Mouse (Mus musculus): ENCODE results near the gene Prnp. TPM values are rescaled to one million over a fixed set of nuclear protein-coding genes. Genes with fewer than 3 reads are reported as not detected.

The Prnp gene
- polyA plus RNA-seq, 1 experiment, result 140 TPM

GRCm38 (mm10) chr2:131940506-131940905, 30.8 kb downstream of the Prnp start:
- TF ChIP-seq CTCF (IDR thresholded peaks at IDR 0.05; ENCODE audit: insufficient read depth, low read depth, low read length), result no peak
- no peak for TF ChIP-seq POLR2A (IDR thresholded peaks at IDR 0.05; ENCODE audit: insufficient read depth, low read depth, low read length)
- WGBS, result 90% methylated on average over 3 of the region's 3 CpGs
- H3K4me3 ChIP-seq (ENCODE audit: insufficient read depth, low read depth, low read length), result no peak overlapping the region
- H3K4me1 ChIP-seq (ENCODE audit: control insufficient read depth, insufficient read depth, low read length), result no peaks in the 10 kb centered on the region
- no peak overlapping the region for H3K27ac ChIP-seq (ENCODE audit: insufficient read depth, low read depth, low read length)

- TF ChIP-seq CTCF (IDR thresholded peaks at IDR 0.05; ENCODE audit: insufficient read depth, low read depth, low read length) (no peak), POLR2A (IDR thresholded peaks at IDR 0.05; ENCODE audit: insufficient read depth, low read depth, low read length) (no peak)
- Histone ChIP-seq H3K27ac (ENCODE audit: insufficient read depth, low read depth, low read length) (no peak overlapping the region), H3K4me3 (ENCODE audit: insufficient read depth, low read depth, low read length) (no peak overlapping the region), H3K4me1 (ENCODE audit: control insufficient read depth, insufficient read depth, low read length) (no peaks in the 10 kb centered on the region)
- WGBS, result 83% methylated on average over 6 of the region's 6 CpGs
Observed at GRCm38 (mm10) chr2:131941501-131941900, 31.8 kb downstream of the Prnp start.

GRCm38 (mm10) chr2:131944370-131944769, 34.6 kb downstream of the Prnp start:
- no peak overlapping the region for H3K27ac ChIP-seq (ENCODE audit: insufficient read depth, low read depth, low read length)
- no peaks in the 10 kb centered on the region for H3K4me1 ChIP-seq (ENCODE audit: control insufficient read depth, insufficient read depth, low read length)
- no peak for TF ChIP-seq CTCF (IDR thresholded peaks at IDR 0.05; ENCODE audit: insufficient read depth, low read depth, low read length)
- no peak for TF ChIP-seq POLR2A (IDR thresholded peaks at IDR 0.05; ENCODE audit: insufficient read depth, low read depth, low read length)
- H3K4me3 ChIP-seq (ENCODE audit: insufficient read depth, low read depth, low read length), result no peak overlapping the region
- WGBS, result 64% methylated on average over 1 of the region's 1 CpGs

GRCm38 (mm10) chr2:131945225-131945624, 35.5 kb downstream of the Prnp start:
- WGBS, result 85% methylated on average over 8 of the region's 8 CpGs
- no peak for TF ChIP-seq POLR2A (IDR thresholded peaks at IDR 0.05; ENCODE audit: insufficient read depth, low read depth, low read length)
- no peak for TF ChIP-seq CTCF (IDR thresholded peaks at IDR 0.05; ENCODE audit: insufficient read depth, low read depth, low read length)
- no peaks in the 10 kb centered on the region for H3K4me1 ChIP-seq (ENCODE audit: control insufficient read depth, insufficient read depth, low read length)

GRCm38 (mm10) chr2:131945765-131946164, 36.0 kb downstream of the Prnp start:
- H3K27ac ChIP-seq (ENCODE audit: insufficient read depth, low read depth, low read length), result no peak overlapping the region
- H3K4me1 ChIP-seq (ENCODE audit: control insufficient read depth, insufficient read depth, low read length), result no peaks in the 10 kb centered on the region
- WGBS, result 67% methylated on average over 6 of the region's 6 CpGs
- H3K4me3 ChIP-seq (ENCODE audit: insufficient read depth, low read depth, low read length), result no peak overlapping the region
- TF ChIP-seq POLR2A (IDR thresholded peaks at IDR 0.05; ENCODE audit: insufficient read depth, low read depth, low read length) (no peak), CTCF (IDR thresholded peaks at IDR 0.05; ENCODE audit: insufficient read depth, low read depth, low read length) (no peak)

More at GRCm38 (mm10) chr2:131945225-131945624, 35.5 kb downstream of the Prnp start:
- Histone ChIP-seq H3K4me3 (ENCODE audit: insufficient read depth, low read depth, low read length) (no peak overlapping the region), H3K27ac (ENCODE audit: insufficient read depth, low read depth, low read length) (no peak overlapping the region)

- TF ChIP-seq POLR2A (IDR thresholded peaks at IDR 0.05; ENCODE audit: insufficient read depth, low read depth, low read length), result no peak
- TF ChIP-seq CTCF (IDR thresholded peaks at IDR 0.05; ENCODE audit: insufficient read depth, low read depth, low read length), result no peak
- WGBS, result 94% methylated on average over 16 of the region's 16 CpGs
Observed at GRCm38 (mm10) chr2:131946351-131946750, 36.6 kb downstream of the Prnp start.

GRCm38 (mm10) chr2:131948156-131948555, 38.4 kb downstream of the Prnp start:
- 90% methylated on average over 3 of the region's 3 CpGs for whole genome bisulfite sequencing

More at GRCm38 (mm10) chr2:131946351-131946750, 36.6 kb downstream of the Prnp start:
- no peaks in the 10 kb centered on the region for H3K4me1 ChIP-seq (ENCODE audit: control insufficient read depth, insufficient read depth, low read length)
- H3K4me3 ChIP-seq (ENCODE audit: insufficient read depth, low read depth, low read length), result no peak overlapping the region
- no peak overlapping the region for H3K27ac ChIP-seq (ENCODE audit: insufficient read depth, low read depth, low read length)

GRCm38 (mm10) chr2:131948916-131949639, 39.4 kb downstream of the Prnp start:
- H3K4me3 ChIP-seq (ENCODE audit: insufficient read depth, low read depth, low read length), result no peak overlapping the region
- TF ChIP-seq POLR2A (IDR thresholded peaks at IDR 0.05; ENCODE audit: insufficient read depth, low read depth, low read length) (no peak), CTCF (IDR thresholded peaks at IDR 0.05; ENCODE audit: insufficient read depth, low read depth, low read length) (no peak)
- peaks cover 7% of the 10 kb centered on the region; the same call in 1 of the 2 replicates for H3K4me1 ChIP-seq (ENCODE audit: control insufficient read depth, insufficient read depth, low read length)
- WGBS, result 79% methylated on average over 11 of the region's 11 CpGs
- no peak overlapping the region for H3K27ac ChIP-seq (ENCODE audit: insufficient read depth, low read depth, low read length)

More at GRCm38 (mm10) chr2:131948156-131948555, 38.4 kb downstream of the Prnp start:
- no peak for TF ChIP-seq POLR2A (IDR thresholded peaks at IDR 0.05; ENCODE audit: insufficient read depth, low read depth, low read length)
- no peak for TF ChIP-seq CTCF (IDR thresholded peaks at IDR 0.05; ENCODE audit: insufficient read depth, low read depth, low read length)
- H3K4me3 ChIP-seq (ENCODE audit: insufficient read depth, low read depth, low read length), result no peak overlapping the region
- H3K4me1 ChIP-seq (ENCODE audit: control insufficient read depth, insufficient read depth, low read length), result peaks cover 4% of the 10 kb centered on the region; the same call in 1 of the 2 replicates
- H3K27ac ChIP-seq (ENCODE audit: insufficient read depth, low read depth, low read length), result no peak overlapping the region

GRCm38 (mm10) chr2:131949767-131950597, 40.3 kb downstream of the Prnp start:
- H3K4me1 ChIP-seq (ENCODE audit: control insufficient read depth, insufficient read depth, low read length), result peaks cover 7% of the 10 kb centered on the region; the same call in 1 of the 2 replicates
- H3K27ac ChIP-seq (ENCODE audit: insufficient read depth, low read depth, low read length), result no peak overlapping the region
- WGBS, result 48% methylated on average over 9 of the region's 9 CpGs
- no peak for TF ChIP-seq CTCF (IDR thresholded peaks at IDR 0.05; ENCODE audit: insufficient read depth, low read depth, low read length)
- TF ChIP-seq POLR2A (IDR thresholded peaks at IDR 0.05; ENCODE audit: insufficient read depth, low read depth, low read length), result no peak
- no peak overlapping the region for H3K4me3 ChIP-seq (ENCODE audit: insufficient read depth, low read depth, low read length)
